Comparison of ENCODE assay signal across 8 mouse cellular contexts in the genomic region with DNA sequence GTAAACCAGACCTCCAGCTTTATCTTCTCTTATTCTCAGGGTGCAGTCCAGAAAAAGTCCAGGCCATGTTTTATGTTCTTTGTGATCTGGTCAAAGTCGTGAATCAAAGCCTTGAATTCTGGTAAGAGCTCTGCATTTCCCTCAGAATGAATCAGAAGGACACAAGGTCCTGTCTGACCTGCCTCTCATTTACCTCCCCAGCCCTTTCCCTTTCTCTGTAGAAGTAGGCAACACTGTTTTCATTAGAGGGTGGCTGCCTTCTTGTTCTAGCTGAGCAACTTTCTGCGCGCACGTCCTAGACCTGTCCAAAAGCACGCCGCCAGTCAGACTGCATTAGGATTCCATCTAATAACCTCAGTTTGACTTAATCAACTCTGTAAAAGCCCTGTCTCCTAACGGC. TPM values are rescaled to one million over a fixed set of nuclear protein-coding genes. Genes with fewer than 3 reads are reported as not detected.
DNase-seq lines count a peak whose midpoint lies in the region; ATAC-seq and TF ChIP-seq lines count a peak whose summit lies in the region.

No protein-coding gene starts in this region.

- no peak for TF ChIP-seq CTCF in liver, postnatal 0 days (IDR thresholded peaks at IDR 0.05; ENCODE audit: low read depth)

- no peaks in the 10 kb centered on the region for H3K9me3 ChIP-seq in heart, embryonic 12.5 days (replicated peaks)
- no peaks in the 10 kb centered on the region for H3K9me3 ChIP-seq in liver, postnatal 0 days (ENCODE audit: low read length)

- ATAC-seq in heart, embryonic 12.5 days (ENCODE audit: insufficient number of reproducible peaks, low FRiP score), result no peak
- ATAC-seq in liver, postnatal 0 days, result no peak

- 50% methylated on average over 7 of the region's 7 CpGs for WGBS in heart, embryonic 12.5 days
- WGBS in liver, postnatal 0 days (ENCODE audit: insufficient replicate concordance), result 47% methylated on average over 7 of the region's 7 CpGs

- H3K27me3 ChIP-seq in heart, embryonic 12.5 days (replicated peaks), result no peaks in the 10 kb centered on the region
- no peaks in the 10 kb centered on the region for H3K27me3 ChIP-seq in liver, postnatal 0 days (ENCODE audit: insufficient read depth, low read length)

- peaks cover 29% of the 10 kb centered on the region for H3K4me1 ChIP-seq in heart, embryonic 12.5 days (replicated peaks)
- H3K4me1 ChIP-seq in liver, postnatal 0 days (ENCODE audit: insufficient read depth), result peaks cover 27% of the 10 kb centered on the region

- H3K4me2 ChIP-seq in heart, embryonic 12.5 days, result peak overlapping the region; percentile 64
- peak overlapping the region; percentile 71 for H3K4me2 ChIP-seq in liver, postnatal 0 days (ENCODE audit: low read depth, low read length)

- peak overlapping the region; percentile 59 for H3K4me3 ChIP-seq in heart, embryonic 12.5 days
- peak overlapping the region; percentile 64 for H3K4me3 ChIP-seq in liver, postnatal 0 days (ENCODE audit: low read depth, low read length)

- peak overlapping the region; percentile 99 for H3K27ac ChIP-seq in heart, embryonic 12.5 days (ENCODE audit: poor library complexity, severe bottlenecking)
- peak overlapping the region; percentile 97 for H3K27ac ChIP-seq in liver, postnatal 0 days (ENCODE audit: low read depth)

- DNase-seq in heart, postnatal 4 days, result no peak
- peak; percentile 32 for DNase-seq in adipocyte (ENCODE audit: low spot score)
- peak; percentile 14 to 35 for DNase-seq in heart, postnatal 10 days
- no peak for DNase-seq in liver, postnatal 0 days
- DNase-seq in layer of hippocampus, postnatal 25 days (ENCODE audit: extremely low spot score in 1 of 2, low spot score in 1 of 2), result no peak
- no peak for DNase-seq in urinary bladder, postnatal 10 days (ENCODE audit: low spot score)
- DNase-seq in frontal cortex, postnatal 10 days (ENCODE audit: low spot score in 2 of 2), result no peak

- TF ChIP-seq EP300 in liver, postnatal 0 days (IDR thresholded peaks at IDR 0.05; ENCODE audit: low read depth), result no peak

- H3K36me3 ChIP-seq in heart, embryonic 12.5 days, result no peaks in the 10 kb centered on the region
- no peaks in the 10 kb centered on the region for H3K36me3 ChIP-seq in liver, postnatal 0 days (replicated peaks; ENCODE audit: insufficient read depth, low read length)

- intact Hi-C loops in heart, postnatal 10 days (cut with DNase I), result no loop called here

- peak overlapping the region; percentile 74 for H3K9ac ChIP-seq in heart, embryonic 12.5 days
- peak overlapping the region; percentile 67 for H3K9ac ChIP-seq in liver, postnatal 0 days (replicated peaks)

RNA-seq across cellular contexts. Expression of a gene that starts 0.8 kb away (rescaled TPM):
- polyA plus RNA-seq in heart, embryonic 12.5 days (2016; fragmentation: Nextera tagmentation; extraction: Ambion mirVana), result 203 and 212 TPM in 2 replicates
- total RNA-seq in heart, postnatal 4 days (2021), result 100 to 1,000 TPM; 186 to 192 TPM
- total RNA-seq in heart, postnatal 10 days (2021), result 100 to 1,000 TPM in 1 of 2 experiments, 10 to 100 TPM in 1; 99.0 to 107 TPM
- polyA plus RNA-seq in liver, postnatal 0 days (2015; fragmentation: Nextera tagmentation; extraction: Ambion mirVana), result 64.1 and 69.0 TPM in 2 replicates
- 10 to 100 TPM; 33.2 to 35.8 TPM for total RNA-seq in layer of hippocampus, postnatal 25 days (2021)

RNA-seq across cellular contexts. Expression of a gene that starts 56.4 kb away (rescaled TPM):
- polyA plus RNA-seq in heart, embryonic 12.5 days (2016; fragmentation: Nextera tagmentation; extraction: Ambion mirVana), result 782 and 785 TPM in 2 replicates
- 1,000 to 10,000 TPM; 1,954 to 1,992 TPM for total RNA-seq in heart, postnatal 4 days (2021)
- 1,000 to 10,000 TPM; 2,219 to 2,275 TPM for total RNA-seq in heart, postnatal 10 days (2021)
- 341 and 344 TPM in 2 replicates for polyA plus RNA-seq in liver, postnatal 0 days (2015; fragmentation: Nextera tagmentation; extraction: Ambion mirVana)
- total RNA-seq in layer of hippocampus, postnatal 25 days (2021), result 100 to 1,000 TPM; 500 to 552 TPM

Comparison
In these comparisons a context has a peak if more than half of its experiments do, and no peak if none do; other contexts are left out.
1. DNase-seq: peak in adipocyte (single experiment) and heart, postnatal 10 days (2 of 2); none in heart, postnatal 4 days (single experiment), liver, postnatal 0 days (single experiment), layer of hippocampus, postnatal 25 days (0 of 2), urinary bladder, postnatal 10 days (single experiment) and frontal cortex, postnatal 10 days (0 of 2).